Mouse (Mus musculus): ENCODE data around the gene Gfra1.

Gfra1 gene

DNA sequence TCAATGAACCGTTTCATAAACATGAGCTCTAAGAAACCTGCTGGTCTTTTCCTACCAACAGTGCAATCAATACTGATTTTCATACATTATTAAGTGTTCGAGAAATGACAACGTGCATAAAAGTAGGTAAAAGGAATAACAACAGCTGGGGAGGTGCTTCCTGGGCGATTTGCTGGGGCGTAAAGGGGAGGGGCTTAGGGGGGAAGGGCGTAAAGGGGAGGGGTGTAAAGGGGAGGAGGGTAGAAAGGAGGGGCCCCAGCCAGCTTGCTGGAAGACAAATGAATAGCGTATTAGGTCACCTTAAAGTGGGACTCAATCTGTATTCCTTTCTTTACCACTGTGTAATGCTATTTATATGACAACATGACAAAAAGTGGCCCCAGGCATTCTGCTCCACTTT lies 13.9 kb downstream of the Gfra1 start:
- DNase-seq (ENCODE audit: low read depth, low spot score) = no peak

DNA sequence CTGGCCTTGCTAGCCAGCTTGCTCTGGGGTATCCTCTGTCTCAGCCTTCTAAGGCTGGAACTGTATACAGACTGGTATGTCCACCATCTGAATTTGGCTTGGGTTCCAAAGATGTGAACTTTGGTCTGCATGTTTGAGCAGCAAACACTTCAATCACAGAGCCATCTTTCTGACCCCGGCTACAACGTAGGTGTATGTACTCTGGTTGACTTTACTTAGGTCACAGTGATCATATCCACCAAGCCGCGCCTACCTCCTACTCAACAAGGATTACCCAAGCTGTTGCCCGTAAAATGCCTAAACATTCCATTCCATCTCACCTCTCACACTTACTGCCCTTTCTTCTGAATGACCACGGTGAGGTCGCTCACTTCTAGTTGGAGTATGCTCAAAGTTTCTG lies 14.5 kb downstream of the Gfra1 start:
- DNase-seq (ENCODE audit: low read depth, low spot score) = no peak

DNA sequence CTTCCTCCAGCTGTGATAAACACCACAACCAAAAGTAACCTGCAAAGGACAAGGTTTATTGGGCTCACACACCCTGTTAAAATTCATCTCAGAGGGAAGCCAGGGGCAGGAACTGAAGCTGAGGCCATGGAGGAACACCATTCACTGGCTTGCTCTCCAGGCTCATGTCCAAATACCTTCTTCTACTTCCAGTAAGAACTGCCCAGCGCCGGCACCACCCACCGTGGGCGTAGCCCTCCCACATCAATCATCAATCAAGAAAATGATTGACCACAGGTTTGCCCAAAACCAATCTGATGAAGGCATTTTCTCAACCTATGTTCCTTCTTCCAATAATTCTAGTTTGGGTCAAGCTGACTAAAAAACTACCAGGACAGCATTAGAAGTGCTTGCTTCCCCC lies 16.9 kb downstream of the Gfra1 start:
- DNase-seq (ENCODE audit: low read depth, low spot score) = no peak

DNA sequence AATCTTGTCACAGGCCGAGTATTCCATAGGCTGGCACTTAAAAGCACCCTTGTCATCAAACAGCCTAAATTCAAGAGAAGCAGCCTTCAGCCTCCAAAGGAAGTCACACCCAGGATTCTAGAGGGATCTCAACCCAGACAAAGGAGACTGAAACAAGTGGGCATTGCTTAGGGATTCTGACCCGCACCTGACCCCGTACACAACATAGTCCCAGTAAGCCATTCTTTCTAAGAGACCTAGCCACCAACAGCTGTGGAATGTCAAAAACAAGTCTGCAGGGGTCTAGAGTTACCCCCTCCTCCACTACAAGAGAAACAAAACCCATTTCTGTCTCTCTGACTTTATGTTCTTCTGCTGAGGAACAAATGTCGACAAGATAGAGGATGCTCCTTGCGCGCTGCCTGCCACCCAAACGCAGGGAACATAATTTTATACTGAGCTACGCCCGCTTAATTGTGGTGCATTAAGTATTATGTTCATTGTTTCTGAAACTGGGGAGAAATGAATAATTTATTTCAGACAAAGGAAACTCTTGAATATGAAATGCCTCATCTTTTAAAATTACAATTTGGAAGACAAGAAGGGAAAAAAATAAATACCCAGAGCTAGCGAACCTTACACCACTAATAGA lies 18.2 kb downstream of the Gfra1 start:
- no peak for DNase-seq (ENCODE audit: low read depth, low spot score)

DNA sequence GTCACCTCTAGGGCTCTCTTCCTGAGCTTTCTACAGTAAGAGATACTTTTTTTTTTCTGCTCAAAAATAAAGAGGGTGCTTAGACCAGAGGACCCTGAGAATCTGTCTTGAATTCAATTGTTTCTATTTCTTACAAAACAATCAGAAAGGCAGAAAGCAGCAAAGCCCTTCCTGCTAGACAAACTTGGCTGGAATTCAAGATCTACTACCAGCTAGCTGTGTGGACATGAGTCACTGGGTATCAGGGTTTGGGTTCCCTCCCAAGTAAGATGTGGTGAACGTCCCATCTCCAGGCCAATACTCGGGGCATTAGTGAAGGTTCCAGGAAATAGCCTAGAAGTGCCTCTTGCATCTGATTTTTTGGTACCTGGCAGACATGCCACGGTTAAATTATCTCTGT lies 18.8 kb downstream of the Gfra1 start:
- DNase-seq (ENCODE audit: low read depth, low spot score) = no peak

DNA sequence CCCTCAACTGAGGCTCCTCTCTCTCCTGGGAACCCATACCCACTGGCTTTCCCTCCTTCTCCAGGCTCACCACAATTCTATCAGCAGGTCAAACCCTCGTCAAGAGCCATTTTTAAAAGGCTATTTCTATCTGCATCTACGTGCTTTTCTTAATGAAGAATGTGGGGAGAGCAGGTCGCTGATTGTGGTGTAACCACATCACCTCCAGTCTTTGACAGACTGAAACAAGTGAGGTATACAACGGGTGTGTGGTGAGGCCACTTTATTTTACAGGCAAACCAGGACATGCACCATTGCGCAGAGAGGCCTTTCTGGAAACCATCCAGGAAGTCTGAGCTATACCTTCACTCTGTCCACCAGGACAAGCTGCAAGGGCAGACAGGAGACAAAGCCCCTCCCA lies 19.8 kb downstream of the Gfra1 start:
- no peak for DNase-seq (ENCODE audit: low read depth, low spot score)

DNA sequence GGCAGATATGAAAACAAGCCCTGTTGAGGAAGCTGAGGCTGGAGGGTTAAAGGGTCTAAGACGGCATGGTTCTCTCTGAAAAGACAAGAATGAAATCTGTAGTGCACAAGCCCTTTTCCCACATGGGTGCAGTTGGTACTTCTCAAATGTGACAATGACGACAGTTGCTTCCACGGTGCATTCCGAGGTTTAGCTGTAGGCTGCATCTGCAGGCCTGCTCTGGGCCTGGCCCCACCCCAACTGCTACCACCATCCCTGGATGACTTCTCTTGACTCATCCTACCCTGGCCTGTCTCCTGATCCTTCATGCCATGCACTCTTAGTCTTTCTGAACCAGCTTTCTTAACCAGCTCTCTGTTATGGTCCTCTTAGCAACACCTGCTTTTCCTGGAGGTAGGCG lies 22.9 kb downstream of the Gfra1 start:
- no peak for DNase-seq (ENCODE audit: low read depth, low spot score)

DNA sequence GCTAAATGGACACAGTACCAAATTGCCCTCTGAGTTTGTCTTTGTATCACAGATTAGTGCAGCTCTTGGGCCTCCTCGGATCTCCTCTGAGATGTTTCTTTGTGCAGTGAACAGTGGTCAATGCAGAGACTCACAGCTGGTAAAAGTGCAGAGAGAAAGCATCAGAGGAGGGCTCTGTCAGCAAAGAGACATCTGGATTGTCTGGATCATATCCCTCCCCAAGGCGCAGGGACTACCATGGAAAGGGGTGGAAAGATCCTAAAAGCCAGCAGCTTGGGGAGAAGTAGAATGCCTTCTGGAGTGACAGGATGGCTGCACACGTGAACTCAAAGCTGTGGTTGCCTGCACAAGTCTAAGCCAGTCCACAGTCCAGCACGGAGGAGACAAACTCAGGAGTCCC lies 27.2 kb downstream of the Gfra1 start:
- no peak for DNase-seq (ENCODE audit: low read depth, low spot score)

DNA sequence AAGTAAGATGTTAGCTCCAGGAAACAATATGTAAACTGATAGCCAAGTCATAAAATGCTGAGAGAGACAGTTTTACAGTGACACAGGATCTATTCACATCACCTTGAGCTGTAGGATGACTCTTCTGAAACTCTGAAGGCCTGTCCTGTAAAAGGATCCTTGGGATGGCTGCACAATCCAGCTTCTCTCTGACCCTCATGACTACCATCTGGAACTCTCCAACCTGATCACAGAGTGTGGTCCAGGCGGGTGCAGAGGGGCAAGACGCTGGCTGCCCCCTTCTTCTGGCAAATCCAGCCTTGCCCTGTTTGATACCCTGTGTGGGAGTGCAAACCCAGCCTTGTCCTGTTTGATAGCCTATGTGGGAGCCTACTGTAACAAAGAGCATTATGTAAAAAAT lies 28.4 kb downstream of the Gfra1 start:
- DNase-seq (ENCODE audit: low read depth, low spot score) = no peak

DNA sequence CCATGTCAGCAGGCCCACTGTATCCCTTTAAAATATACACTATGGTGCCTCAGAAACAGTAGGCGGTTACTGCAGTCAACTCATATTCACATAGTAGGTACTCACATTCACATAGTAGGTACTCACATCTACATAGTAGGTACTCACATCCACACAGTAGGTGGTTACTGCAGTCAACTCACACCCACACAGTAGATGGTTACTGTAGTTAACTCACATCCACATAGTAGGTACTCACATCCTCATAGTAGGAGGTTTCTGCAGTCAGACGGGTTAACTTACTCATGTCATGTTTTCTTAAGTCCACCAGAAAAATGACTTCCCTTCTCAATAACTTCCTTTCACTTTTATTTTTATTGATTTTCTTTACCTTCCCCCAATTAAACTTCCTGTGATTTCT lies 30.8 kb downstream of the Gfra1 start:
- DNase-seq (ENCODE audit: low read depth, low spot score) = no peak

DNA sequence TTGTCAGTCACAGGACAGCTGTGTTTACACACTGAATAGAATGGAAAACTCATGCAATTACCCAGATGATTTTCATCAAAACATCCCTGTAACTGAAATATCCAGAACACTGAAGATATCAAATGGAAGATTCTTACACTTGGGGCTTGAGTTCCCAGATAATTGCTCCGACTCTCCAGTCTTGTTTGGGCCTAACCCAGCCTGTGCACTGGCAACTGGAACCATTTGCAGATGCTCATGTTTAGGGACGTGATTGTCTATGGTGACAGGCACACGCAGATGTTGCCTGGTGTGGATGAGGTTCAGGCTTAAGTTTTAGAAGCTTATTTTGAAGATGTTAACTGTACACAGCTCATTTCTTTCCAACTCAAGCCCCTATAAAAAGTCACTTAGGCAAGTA lies 31.5 kb downstream of the Gfra1 start:
- no peak for DNase-seq (ENCODE audit: low read depth, low spot score)

DNA sequence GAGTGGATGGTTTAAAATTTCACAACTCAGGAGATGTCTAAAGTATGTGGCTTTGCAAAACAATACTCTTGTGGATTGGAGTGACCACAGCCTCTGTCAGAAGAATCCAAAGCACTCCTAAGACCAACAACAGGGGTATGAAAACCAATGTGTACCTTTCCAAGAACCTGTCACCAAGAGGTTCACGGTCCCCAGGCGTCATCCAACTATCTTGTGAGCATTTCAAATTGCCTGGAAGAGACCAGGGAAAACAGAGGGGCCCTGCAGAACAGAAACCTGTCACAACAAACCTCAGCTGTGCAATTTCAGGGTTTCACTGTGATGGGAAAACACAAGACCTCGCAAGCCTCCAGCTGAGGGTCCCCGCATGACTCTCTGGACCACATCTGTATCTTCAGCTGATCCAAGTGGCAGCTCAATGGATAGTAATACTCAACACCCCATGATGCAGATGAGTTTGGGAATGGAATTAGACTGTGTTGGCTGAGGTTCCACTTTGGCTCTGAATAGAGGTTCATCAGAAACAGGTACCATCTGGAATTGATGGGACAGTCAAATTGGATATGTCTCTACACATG lies 32.7 kb downstream of the Gfra1 start:
- DNase-seq (ENCODE audit: low read depth, low spot score) = no peak

DNA sequence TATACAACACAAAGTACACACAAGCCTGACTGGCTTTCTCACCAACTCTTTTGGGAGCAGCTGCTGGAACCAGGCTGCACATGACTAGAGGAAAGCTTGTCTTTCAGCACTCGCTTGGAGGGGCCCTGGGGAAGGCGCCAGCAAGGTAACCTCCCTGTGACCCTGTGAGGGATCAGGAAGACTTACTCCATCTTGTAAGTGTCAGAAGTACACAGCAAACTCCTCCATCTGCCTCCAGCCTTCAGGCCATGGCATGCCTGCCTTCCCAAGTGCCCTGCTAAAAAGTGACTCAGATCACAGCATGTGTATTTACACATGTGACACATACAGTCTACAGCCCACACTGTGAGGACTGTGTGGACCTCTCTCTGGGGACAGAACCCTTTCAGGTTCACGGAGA lies 36.0 kb downstream of the Gfra1 start:
- DNase-seq (ENCODE audit: low read depth, low spot score) = no peak

DNA sequence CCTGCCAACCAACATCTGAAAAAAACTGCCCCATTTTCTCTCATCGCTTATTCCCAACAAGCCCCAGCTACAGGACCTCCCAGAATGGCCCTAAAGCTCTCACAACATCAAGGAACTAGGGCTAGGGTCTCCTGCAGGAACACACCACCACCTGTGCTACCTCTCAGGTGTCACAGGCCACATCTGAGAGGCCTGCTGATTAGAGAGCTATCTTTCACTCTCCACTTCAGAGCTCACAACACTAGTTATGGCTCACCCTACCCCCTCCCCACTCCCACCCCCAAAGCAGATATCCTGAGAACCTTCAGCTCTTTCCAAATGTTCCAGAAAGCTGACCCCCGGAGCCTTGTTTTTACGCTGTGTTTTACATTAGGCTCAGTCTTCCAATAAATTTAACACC lies 36.4 kb downstream of the Gfra1 start:
- DNase-seq (ENCODE audit: low read depth, low spot score) = no peak

DNA sequence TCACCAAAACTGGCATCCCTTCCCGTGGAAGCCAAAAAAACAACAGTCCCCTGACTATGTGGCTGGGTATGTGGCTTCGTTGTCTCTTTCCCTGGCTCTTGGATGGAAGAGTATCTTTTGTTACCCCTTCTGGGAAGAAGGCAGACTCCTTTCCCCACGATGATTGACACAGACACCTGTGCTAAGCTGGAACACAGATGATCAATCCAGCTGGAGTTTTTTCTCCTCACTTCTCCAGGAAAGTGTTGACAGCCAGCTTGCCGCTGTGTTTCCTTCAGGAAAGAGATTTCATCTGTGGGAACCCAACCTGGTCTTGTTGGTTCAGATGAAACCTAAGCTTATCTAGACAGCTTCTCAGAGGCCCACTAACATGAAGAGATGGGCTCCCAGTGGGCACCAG lies 40.5 kb downstream of the Gfra1 start:
- DNase-seq (ENCODE audit: low read depth, low spot score) = no peak

DNA sequence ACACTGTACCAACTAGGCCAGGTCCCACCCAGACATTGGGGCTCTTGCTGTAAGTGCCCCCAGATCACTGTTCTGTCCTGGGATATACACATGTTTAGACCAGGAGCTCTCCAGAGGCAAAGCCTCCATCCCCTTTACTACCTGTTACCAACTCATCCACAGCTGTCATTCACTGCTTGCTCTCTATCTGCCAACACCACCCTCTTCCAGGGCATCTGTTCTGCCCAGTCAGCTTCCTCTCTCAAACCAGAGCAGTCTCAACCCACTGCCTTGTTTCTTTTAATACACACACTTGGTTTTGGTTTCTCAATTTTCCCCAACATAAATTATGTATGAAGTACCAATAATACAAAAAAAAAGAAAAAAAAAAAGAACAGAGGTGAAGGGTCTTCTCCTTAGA lies 41.0 kb downstream of the Gfra1 start:
- no peak for DNase-seq (ENCODE audit: low read depth, low spot score)

DNA sequence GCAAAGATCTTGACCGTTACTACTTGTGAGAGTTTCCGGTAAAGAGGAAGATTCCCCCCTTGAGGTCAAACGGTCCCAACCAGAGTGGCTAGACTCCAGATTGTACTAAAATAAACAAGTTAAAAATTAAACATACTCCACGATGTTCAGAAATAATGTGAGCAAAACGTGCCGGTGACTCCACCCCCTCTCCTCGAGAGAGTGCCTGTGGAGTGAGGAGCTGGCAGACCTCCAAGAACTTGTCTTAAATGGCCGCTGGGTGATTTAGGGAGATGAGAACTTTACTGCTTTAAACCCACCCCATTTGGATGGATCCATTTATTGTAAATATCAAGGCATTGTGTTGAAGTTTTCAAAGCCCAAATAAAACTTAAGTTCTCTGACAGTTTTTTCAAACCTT lies 42.4 kb downstream of the Gfra1 start:
- DNase-seq (ENCODE audit: low read depth, low spot score) = no peak

DNA sequence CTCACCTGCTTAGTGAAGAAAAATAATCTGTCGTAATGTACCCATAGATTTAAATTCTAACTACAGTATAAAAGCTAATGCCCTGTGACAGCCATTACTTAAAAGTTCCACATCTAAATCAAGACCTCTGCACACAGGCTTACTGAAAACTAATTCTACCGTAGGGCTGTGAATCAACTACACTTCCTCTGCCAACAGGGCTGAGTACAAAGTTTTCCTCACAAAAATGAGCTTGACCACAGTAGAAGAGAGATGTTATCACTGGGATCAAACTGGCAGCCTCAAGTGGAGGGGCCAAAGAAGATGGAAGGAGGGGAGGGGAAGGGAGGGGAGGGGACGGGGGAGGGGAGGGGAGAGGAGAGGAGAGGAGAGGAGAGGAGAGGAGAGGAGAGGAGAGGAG lies 42.9 kb downstream of the Gfra1 start:
- no peak for DNase-seq (ENCODE audit: low read depth, low spot score)

DNA sequence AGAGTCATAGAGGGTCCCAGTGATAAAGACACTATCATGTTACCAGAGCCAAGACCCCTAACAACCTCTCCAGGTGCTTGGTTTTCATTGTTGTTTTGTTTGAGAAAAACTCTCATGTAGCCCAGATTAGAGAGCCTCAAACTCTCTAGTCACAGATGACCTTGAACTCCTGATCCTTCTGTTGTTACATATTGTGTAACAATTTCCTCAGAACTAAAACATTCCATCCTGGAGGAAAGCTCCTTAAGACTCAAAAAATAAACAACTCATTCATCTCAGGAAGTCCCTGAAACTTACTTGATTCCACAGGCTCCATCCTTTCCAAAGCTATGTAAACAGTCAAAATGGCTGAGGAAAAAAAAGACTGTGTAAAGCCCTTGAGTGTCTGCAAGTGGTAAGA lies 49.0 kb downstream of the Gfra1 start:
- DNase-seq (ENCODE audit: low read depth, low spot score) = no peak

DNA sequence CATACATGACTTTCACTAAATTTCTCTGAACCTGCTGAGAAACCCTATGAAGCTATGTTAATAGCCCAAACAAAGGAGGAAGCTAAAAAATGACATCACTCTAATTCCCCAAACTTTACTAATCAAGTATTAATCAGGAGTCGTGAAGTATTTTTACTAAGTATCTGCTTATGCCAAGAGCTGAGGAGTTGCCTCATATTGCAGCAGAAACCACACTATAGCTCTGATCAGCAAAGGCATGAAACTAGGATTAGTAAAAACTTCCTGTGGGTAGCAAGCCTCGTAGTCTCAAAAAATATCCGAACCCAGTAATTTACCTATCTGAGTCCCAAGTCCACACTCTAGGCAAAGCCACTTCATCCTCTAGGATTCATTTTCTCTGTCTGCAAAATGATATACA lies 55.5 kb downstream of the Gfra1 start:
- DNase-seq (ENCODE audit: low read depth, low spot score) = no peak

DNA sequence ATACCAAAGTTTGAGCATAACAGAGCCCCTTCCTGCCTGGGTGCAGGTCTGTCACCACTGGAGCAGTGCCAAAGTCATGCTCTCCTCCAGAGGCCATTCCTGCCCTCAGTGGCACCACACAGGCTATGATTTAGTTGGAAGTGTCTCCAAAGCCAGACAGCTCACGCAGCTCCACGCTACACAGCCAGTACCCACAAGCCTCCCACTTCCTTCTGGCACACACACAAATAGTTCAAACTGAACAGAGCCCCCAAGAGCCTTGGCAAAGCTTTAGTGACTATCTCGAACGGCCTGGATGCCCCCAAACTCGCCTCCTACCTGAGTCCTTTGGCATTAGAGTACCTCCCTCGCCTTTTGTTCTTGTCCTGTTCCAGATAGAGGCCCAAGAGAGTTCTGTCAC lies 56.5 kb downstream of the Gfra1 start:
- DNase-seq (ENCODE audit: low read depth, low spot score) = no peak

DNA sequence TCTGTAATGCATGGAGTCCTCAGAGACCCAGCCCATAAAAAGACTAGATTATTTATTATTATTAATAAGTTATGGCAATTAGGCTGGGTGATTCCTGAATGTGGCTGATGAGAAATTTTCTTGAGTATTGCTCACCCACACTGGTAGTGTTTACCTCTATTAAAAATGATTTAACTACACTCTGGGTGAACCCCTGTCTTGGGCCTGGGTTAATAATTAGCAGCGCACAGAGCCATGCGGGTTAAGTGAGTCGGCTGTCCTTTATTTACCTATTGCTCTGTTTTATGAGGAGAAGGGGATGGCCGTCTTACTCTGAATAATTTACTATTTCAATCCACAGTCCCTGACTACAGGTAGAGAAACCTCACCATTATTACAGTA lies 59.1 kb downstream of the Gfra1 start:
- DNase-seq (ENCODE audit: low read depth, low spot score) = no peak

DNA sequence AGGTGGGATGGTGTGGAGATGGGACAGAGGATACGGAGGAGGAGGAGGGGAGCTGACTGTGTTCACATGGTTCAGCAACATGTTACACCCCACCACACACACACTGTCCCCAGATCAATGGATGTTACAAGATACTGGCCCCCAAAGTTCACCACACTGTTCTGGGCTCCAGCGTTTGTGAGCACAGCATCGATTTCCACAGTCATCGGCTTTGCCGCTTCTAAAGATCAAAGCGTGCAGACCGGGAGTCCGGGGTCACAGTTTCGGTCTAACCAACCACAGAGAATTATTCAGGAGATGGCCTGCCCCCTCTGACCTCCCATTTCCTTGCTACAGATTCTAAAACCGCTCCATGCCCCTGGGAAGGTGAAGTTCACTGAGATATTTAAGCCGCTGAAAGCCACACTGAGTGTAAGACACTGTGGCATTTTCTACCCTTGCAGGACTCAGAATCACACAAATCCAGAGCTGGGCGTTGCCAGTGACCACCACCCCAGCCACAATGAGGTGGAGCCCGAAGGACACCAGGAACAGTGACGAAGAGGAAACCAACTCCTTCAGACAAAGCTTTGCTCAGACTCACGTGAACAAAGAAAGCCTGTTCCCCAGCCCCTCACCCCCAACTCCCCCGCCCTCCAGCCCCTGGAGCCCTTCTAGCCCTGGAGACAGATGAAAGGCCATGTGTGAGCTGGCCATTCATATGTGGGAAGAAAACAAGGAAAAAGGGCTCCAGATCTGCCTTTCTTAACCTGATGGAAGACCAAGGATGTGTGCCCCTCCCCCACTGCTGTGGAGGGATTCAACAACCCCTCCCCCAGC lies 59.7 kb downstream of the Gfra1 start:
- no peak for DNase-seq (ENCODE audit: low read depth, low spot score)

All from CD4-positive helper T cell, adult 2 months (primary cell).